8 mouse cellular contexts compared by ENCODE assay signal in the genomic region with DNA sequence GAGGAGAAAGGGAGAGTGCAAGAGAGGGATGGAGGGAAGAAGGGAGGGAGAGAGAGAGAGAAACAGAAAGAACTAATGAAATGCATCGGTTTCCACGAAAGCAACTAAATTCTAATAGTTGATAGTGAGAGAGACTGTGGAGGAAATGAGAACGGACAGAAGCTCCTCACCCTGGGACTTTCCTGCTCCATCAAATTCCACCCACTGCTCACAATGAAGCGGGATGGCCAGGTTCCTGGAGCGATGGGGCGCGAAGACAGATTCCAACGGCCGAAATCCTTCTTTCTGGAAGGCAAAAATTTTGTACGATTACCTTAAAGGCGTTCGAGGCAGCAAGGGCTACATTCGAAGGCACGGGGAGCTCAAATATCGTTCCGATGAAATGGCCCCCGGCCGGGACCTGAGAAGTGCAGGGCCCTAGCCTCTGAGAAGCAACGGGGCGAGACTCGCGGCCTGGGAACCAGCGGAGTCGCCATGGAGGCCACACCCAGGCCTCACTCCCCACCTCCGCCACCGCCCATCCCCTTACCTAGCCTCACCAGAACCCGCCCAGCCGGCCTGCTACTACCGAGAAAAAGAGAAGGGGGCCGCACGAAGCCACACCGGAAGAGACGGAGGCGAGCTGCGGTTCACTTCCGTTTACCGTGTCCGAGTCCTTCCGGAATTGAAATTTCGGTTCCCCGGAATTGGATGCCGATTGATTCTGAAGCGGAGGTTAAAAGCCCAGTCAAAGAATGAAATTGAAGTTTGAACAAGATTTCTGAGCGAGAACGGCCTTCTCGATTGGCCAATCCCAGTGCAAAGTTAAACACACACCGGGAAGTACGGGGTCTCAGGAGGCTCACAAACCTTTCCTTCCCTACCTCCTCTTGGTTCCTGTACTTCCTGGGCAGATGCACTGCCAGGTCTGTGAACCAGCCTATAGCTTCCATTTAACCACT. TPM values are rescaled to one million over a fixed set of nuclear protein-coding genes. Genes with fewer than 3 reads are reported as not detected.
DNase-seq lines count a peak whose midpoint lies in the region; ATAC-seq and TF ChIP-seq lines count a peak whose summit lies in the region.

Gene Zfp26, minus strand, starts transcription at position 786 of the 941 bp plus-strand sequence.

- peaks cover 30% of the 10 kb centered on the region for H3K36me3 ChIP-seq in embryonic facial prominence, embryonic 14.5 days (ENCODE audit: control insufficient read depth, insufficient read depth, low read length)
- H3K36me3 ChIP-seq in heart, adult 2 months (ENCODE audit: control insufficient read depth, insufficient read depth, low read length) = peaks cover 3% of the 10 kb centered on the region
- H3K36me3 ChIP-seq in limb, embryonic 13.5 days = peaks cover 26% of the 10 kb centered on the region
- H3K36me3 ChIP-seq in midbrain, embryonic 16.5 days (ENCODE audit: control insufficient read depth, insufficient read depth, low read length) = peaks cover 5% of the 10 kb centered on the region; the same call in 1 of the 2 replicates

- WGBS in embryonic facial prominence, embryonic 14.5 days = 1% methylated on average over 38 of the region's 48 CpGs
- WGBS in heart, adult 2 months = under 1% methylated on average over 48 of the region's 48 CpGs
- WGBS in limb, embryonic 13.5 days = under 1% methylated on average over 48 of the region's 48 CpGs
- WGBS in midbrain, embryonic 16.5 days = under 1% methylated on average over 48 of the region's 48 CpGs

- H3K27me3 ChIP-seq in embryonic facial prominence, embryonic 14.5 days (replicated peaks; ENCODE audit: control insufficient read depth, insufficient read depth, low read length) = no peaks in the 10 kb centered on the region
- H3K27me3 ChIP-seq in heart, adult 2 months (ENCODE audit: control insufficient read depth, insufficient read depth, low read length) = no peaks in the 10 kb centered on the region
- H3K27me3 ChIP-seq in limb, embryonic 13.5 days = no peaks in the 10 kb centered on the region
- no peaks in the 10 kb centered on the region; the same call in 1 of the 2 replicates for H3K27me3 ChIP-seq in midbrain, embryonic 16.5 days (ENCODE audit: control insufficient read depth, insufficient read depth, low read depth, low read length)

- H3K4me2 ChIP-seq in embryonic facial prominence, embryonic 14.5 days (ENCODE audit: low read depth, low read length) = peak within 1 kb of the TSS; percentile 68
- H3K4me2 ChIP-seq in limb, embryonic 13.5 days (replicated peaks) = peak within 1 kb of the TSS; percentile 81
- peak within 1 kb of the TSS; percentile 97 for H3K4me2 ChIP-seq in midbrain, embryonic 16.5 days (ENCODE audit: low read length)

- ATAC-seq in embryonic facial prominence, embryonic 14.5 days (ENCODE audit: low read depth) = peak; percentile 94
- peak; percentile 92 for ATAC-seq in limb, embryonic 13.5 days (ENCODE audit: low FRiP score, low read depth)
- ATAC-seq in midbrain, embryonic 16.5 days = peak; percentile 91

- H3K9me3 ChIP-seq in embryonic facial prominence, embryonic 14.5 days (ENCODE audit: control insufficient read depth, low read length) = no peaks in the 10 kb centered on the region
- no peaks in the 10 kb centered on the region for H3K9me3 ChIP-seq in limb, embryonic 13.5 days
- H3K9me3 ChIP-seq in midbrain, embryonic 16.5 days (replicated peaks; ENCODE audit: control insufficient read depth, low read length, poor library complexity, severe bottlenecking) = no peaks in the 10 kb centered on the region

- no peak for TF ChIP-seq CTCF in heart, adult 2 months (IDR thresholded peaks at IDR 0.05)

- peak within 1 kb of the TSS; percentile 92 for H3K27ac ChIP-seq in embryonic facial prominence, embryonic 14.5 days (replicated peaks; ENCODE audit: low read depth, low read length)
- H3K27ac ChIP-seq in heart, adult 2 months = peak within 1 kb of the TSS; percentile 79
- H3K27ac ChIP-seq in limb, embryonic 13.5 days = peak within 1 kb of the TSS; percentile 89
- H3K27ac ChIP-seq in midbrain, embryonic 16.5 days (ENCODE audit: low read length) = peak within 1 kb of the TSS; percentile 84

- H3K9ac ChIP-seq in embryonic facial prominence, embryonic 14.5 days (ENCODE audit: low read depth, low read length) = peak within 1 kb of the TSS; percentile 86
- peak within 1 kb of the TSS; percentile 92 for H3K9ac ChIP-seq in heart, adult 2 months (ENCODE audit: low read depth, low read length)
- peak within 1 kb of the TSS; percentile 85 for H3K9ac ChIP-seq in limb, embryonic 13.5 days
- H3K9ac ChIP-seq in midbrain, embryonic 16.5 days (ENCODE audit: low read depth, low read length) = peak within 1 kb of the TSS; percentile 89

- H3K4me1 ChIP-seq in embryonic facial prominence, embryonic 14.5 days (ENCODE audit: control insufficient read depth, insufficient read depth, low read length) = peaks cover 11% of the 10 kb centered on the region
- peaks cover 4% of the 10 kb centered on the region for H3K4me1 ChIP-seq in heart, adult 2 months (ENCODE audit: control insufficient read depth, insufficient read depth, low read length)
- H3K4me1 ChIP-seq in limb, embryonic 13.5 days = peaks cover 16% of the 10 kb centered on the region
- peaks cover 16% of the 10 kb centered on the region for H3K4me1 ChIP-seq in midbrain, embryonic 16.5 days (ENCODE audit: control insufficient read depth, insufficient read depth, low read length)

- peak; percentile 89 for DNase-seq in 3T3-L1 (ENCODE audit: low read depth, low spot score)
- DNase-seq in adrenal gland, postnatal 4 days (ENCODE audit: low spot score in 2 of 2) = peak; percentile 30 to 62
- peak; percentile 92 for DNase-seq in embryonic facial prominence, embryonic 14.5 days (ENCODE audit: low spot score)
- peak; percentile 79 to 84 for DNase-seq in heart, adult 2 months
- DNase-seq in kidney, adult 8-10 months = peak; percentile 72 to 77
- peak; percentile 69 to 77 for DNase-seq in spleen, postnatal 10 days (ENCODE audit: low spot score in 2 of 2)

- H3K4me3 ChIP-seq in embryonic facial prominence, embryonic 14.5 days (ENCODE audit: low read depth, low read length) = peak within 1 kb of the TSS; percentile 78
- H3K4me3 ChIP-seq in heart, adult 2 months = peak within 1 kb of the TSS; percentile 74
- H3K4me3 ChIP-seq in limb, embryonic 13.5 days = peak within 1 kb of the TSS; percentile 68
- H3K4me3 ChIP-seq in midbrain, embryonic 16.5 days (ENCODE audit: low read depth, low read length) = peak within 1 kb of the TSS; percentile 80

- TF ChIP-seq EP300 in heart, adult 2 months (IDR thresholded peaks at IDR 0.05; ENCODE audit: insufficient read depth, low read depth, low read length) = 0 out of 2 replicates have a peak, but pooled peaks have one; percentile 37

- intact Hi-C loops in heart, adult 2 months (cut with DNase I) = loop anchor here (2.0 to 10.0 kb wide), 2 partner anchors 75 to 265 kb away; partner anchors contain the start of gene Zfp560

- peak; percentile 37; the same call in 1 of the 2 replicates for TF ChIP-seq POLR2A in heart, adult 2 months (IDR thresholded peaks at IDR 0.05; ENCODE audit: insufficient read depth, low read depth, low read length)

- H3K79me2 ChIP-seq in heart, adult 2 months (replicated peaks; ENCODE audit: control insufficient read depth, insufficient read depth, low read length) = no peaks in the 10 kb centered on the region

RNA-seq across cellular contexts. Expression of gene Zfp26, which starts in this region (rescaled TPM):
- total RNA-seq in adrenal gland, postnatal 4 days (2021) = 10 to 100 TPM; 39.4 to 41.6 TPM
- polyA plus RNA-seq in embryonic facial prominence, embryonic 14.5 days (2014; fragmentation: Nextera tagmentation; extraction: Ambion mirVana) = 19.6 and 26.1 TPM in 2 replicates
- 1 to 10 TPM; 7.5 to 9.8 TPM for total RNA-seq in heart, adult 2 months (2021)
- 1.4 and 3.2 TPM in 2 replicates for polyA plus RNA-seq in heart, adult 2 months (2012; rRNA removed)
- polyA plus RNA-seq in limb, embryonic 13.5 days (2015; fragmentation: Nextera tagmentation; extraction: Ambion mirVana) = 20.3 TPM in 2 replicates
- 13.5 and 16.7 TPM in 2 replicates for polyA plus RNA-seq in midbrain, embryonic 16.5 days (2015; fragmentation: Nextera tagmentation; extraction: Ambion mirVana)

Comparison
In these comparisons a context has a peak if more than half of its experiments do, and no peak if none do; other contexts are left out.
1. Peak in every context shown above with its lines: DNase-seq, ATAC-seq, H3K4me3 ChIP-seq and H3K27ac ChIP-seq.